Mouse (Mus musculus): ENCODE results near the gene Ccl8. TPM values are rescaled to one million over a fixed set of nuclear protein-coding genes. Genes with fewer than 3 reads are reported as not detected.

The Ccl8 gene
- total and polyA plus RNA-seq, 3 experiments: not detected

DNA sequence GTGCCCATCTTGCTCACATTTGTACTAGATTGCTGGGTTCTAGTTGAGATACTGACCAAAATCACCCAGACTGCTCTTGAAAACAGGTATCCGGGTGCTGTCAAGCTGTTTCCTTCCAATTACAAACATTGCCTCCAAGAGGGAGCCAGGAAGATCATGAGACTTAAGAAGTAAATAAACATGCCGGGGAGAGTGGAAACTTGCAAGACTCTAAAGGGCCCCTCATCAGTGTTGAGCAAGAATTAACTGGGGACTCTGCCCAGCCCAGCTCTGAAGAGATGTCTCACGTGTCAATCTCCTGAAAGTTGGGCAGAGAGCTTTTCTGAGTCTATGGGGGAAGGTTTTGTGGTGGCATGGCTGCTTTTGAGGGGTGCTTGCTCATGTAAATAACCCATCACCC lies 38.0 kb upstream of the Ccl8 start:
- Histone ChIP-seq H3K9me3 (replicated peaks) (peaks cover 34% of the 10 kb centered on the region), H3K36me3 (replicated peaks) (no peaks in the 10 kb centered on the region), H3K27me3 (ENCODE audit: insufficient read depth, low read length) (no peaks in the 10 kb centered on the region), H3K4me1 (ENCODE audit: insufficient read depth, low read depth, low read length) (no peaks in the 10 kb centered on the region), H3K4me3 (ENCODE audit: low read depth, low read length) (no peak overlapping the region)
- ATAC-seq (ENCODE audit: extremely low read depth, insufficient number of reproducible peaks, low FRiP score, poor library complexity, severe bottlenecking) (no peak), DNase-seq (ENCODE audit: low spot score) (no peak)
- TF ChIP-seq TAL1 (conservative IDR thresholded peaks at IDR 0.05; ENCODE audit: low read depth, low read length) (no peak), GATA1 (IDR thresholded peaks at IDR 0.05; ENCODE audit: borderline replicate concordance, low read length) (no peak), POLR2AphosphoS5 (IDR thresholded peaks at IDR 0.05; ENCODE audit: insufficient replicate concordance, low read depth, low read length) (no peak), CTCF (IDR thresholded peaks at IDR 0.05; ENCODE audit: low read depth, low read length) (no peak), GATA2 (IDR thresholded peaks at IDR 0.05; ENCODE audit: borderline replicate concordance, low read depth, low read length) (no peak)

DNA sequence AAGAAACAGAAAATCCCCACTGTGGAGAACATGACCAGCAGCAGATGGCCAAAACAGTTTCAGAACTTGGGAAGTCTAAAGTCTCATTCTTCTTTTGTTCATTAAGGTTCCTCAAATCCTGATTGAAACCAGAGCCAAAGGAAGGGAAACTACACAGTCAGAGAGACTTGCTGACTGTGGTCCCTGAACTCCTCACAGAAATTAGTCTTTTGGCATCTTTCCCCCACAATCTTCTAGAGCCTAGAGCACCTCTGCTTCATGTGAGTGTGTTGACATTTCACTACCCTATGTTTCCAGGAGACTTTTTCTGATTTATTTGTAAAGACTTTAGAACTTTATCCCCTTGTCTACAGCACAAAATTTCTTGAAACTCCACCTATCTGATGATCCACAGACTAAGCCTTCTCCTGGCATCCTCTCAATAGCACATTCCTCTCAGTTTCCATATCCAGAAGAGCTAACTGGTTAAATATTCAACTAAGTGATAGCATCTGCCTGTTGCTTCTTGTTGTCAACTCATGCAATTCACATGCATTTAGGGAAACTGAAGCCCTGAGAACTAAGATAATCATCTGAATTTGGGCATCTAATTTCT lies 36.8 kb upstream of the Ccl8 start:
- DNase-seq (ENCODE audit: low spot score) (no peak), ATAC-seq (ENCODE audit: extremely low read depth, insufficient number of reproducible peaks, low FRiP score, poor library complexity, severe bottlenecking) (no peak)
- no peak for TF ChIP-seq GATA1 (IDR thresholded peaks at IDR 0.05; ENCODE audit: borderline replicate concordance, low read length)
- no peak for TF ChIP-seq GATA2 (IDR thresholded peaks at IDR 0.05; ENCODE audit: borderline replicate concordance, low read depth, low read length)
- TF ChIP-seq POLR2AphosphoS5 (IDR thresholded peaks at IDR 0.05; ENCODE audit: insufficient replicate concordance, low read depth, low read length): no peak
- TF ChIP-seq TAL1 (conservative IDR thresholded peaks at IDR 0.05; ENCODE audit: low read depth, low read length): no peak
- no peak for TF ChIP-seq CTCF (IDR thresholded peaks at IDR 0.05; ENCODE audit: low read depth, low read length)
- Histone ChIP-seq H3K9me3 (replicated peaks) (peaks cover 27% of the 10 kb centered on the region), H3K36me3 (replicated peaks) (no peaks in the 10 kb centered on the region), H3K4me3 (ENCODE audit: low read depth, low read length) (no peak overlapping the region), H3K27me3 (ENCODE audit: insufficient read depth, low read length) (no peaks in the 10 kb centered on the region), H3K4me1 (ENCODE audit: insufficient read depth, low read depth, low read length) (no peaks in the 10 kb centered on the region)

- H3K4me1 ChIP-seq (ENCODE audit: insufficient read depth, low read depth, low read length): no peaks in the 10 kb centered on the region
- TF ChIP-seq GATA2 (IDR thresholded peaks at IDR 0.05; ENCODE audit: borderline replicate concordance, low read depth, low read length) (no peak), TAL1 (conservative IDR thresholded peaks at IDR 0.05; ENCODE audit: low read depth, low read length) (no peak), POLR2AphosphoS5 (IDR thresholded peaks at IDR 0.05; ENCODE audit: insufficient replicate concordance, low read depth, low read length) (no peak), GATA1 (IDR thresholded peaks at IDR 0.05; ENCODE audit: borderline replicate concordance, low read length) (no peak), CTCF (IDR thresholded peaks at IDR 0.05; ENCODE audit: low read depth, low read length) (no peak)
- H3K27me3 ChIP-seq (ENCODE audit: insufficient read depth, low read length): no peaks in the 10 kb centered on the region
- no peak for DNase-seq (ENCODE audit: low spot score)
- ATAC-seq (ENCODE audit: extremely low read depth, insufficient number of reproducible peaks, low FRiP score, poor library complexity, severe bottlenecking): no peak
- no peaks in the 10 kb centered on the region for H3K36me3 ChIP-seq (replicated peaks)
- H3K9me3 ChIP-seq (replicated peaks): peaks cover 19% of the 10 kb centered on the region
- H3K4me3 ChIP-seq (ENCODE audit: low read depth, low read length): no peak overlapping the region
Observed at GRCm38 (mm10) chr11:82080865-82081264, 34.1 kb upstream of the Ccl8 start.

- ATAC-seq (ENCODE audit: extremely low read depth, insufficient number of reproducible peaks, low FRiP score, poor library complexity, severe bottlenecking) (no peak), DNase-seq (ENCODE audit: low spot score) (no peak)
- H3K4me3 ChIP-seq (ENCODE audit: low read depth, low read length): no peak overlapping the region
- no peaks in the 10 kb centered on the region for H3K4me1 ChIP-seq (ENCODE audit: insufficient read depth, low read depth, low read length)
- peaks cover 16% of the 10 kb centered on the region for H3K9me3 ChIP-seq (replicated peaks)
- no peak for TF ChIP-seq GATA1 (IDR thresholded peaks at IDR 0.05; ENCODE audit: borderline replicate concordance, low read length)
- TF ChIP-seq POLR2AphosphoS5 (IDR thresholded peaks at IDR 0.05; ENCODE audit: insufficient replicate concordance, low read depth, low read length): no peak
- TF ChIP-seq CTCF (IDR thresholded peaks at IDR 0.05; ENCODE audit: low read depth, low read length): no peak
- TF ChIP-seq GATA2 (IDR thresholded peaks at IDR 0.05; ENCODE audit: borderline replicate concordance, low read depth, low read length): no peak
- TF ChIP-seq TAL1 (conservative IDR thresholded peaks at IDR 0.05; ENCODE audit: low read depth, low read length): no peak
- H3K36me3 ChIP-seq (replicated peaks): no peaks in the 10 kb centered on the region
- no peaks in the 10 kb centered on the region for H3K27me3 ChIP-seq (ENCODE audit: insufficient read depth, low read length)
Observed at GRCm38 (mm10) chr11:82084360-82084759, 30.6 kb upstream of the Ccl8 start.

DNA sequence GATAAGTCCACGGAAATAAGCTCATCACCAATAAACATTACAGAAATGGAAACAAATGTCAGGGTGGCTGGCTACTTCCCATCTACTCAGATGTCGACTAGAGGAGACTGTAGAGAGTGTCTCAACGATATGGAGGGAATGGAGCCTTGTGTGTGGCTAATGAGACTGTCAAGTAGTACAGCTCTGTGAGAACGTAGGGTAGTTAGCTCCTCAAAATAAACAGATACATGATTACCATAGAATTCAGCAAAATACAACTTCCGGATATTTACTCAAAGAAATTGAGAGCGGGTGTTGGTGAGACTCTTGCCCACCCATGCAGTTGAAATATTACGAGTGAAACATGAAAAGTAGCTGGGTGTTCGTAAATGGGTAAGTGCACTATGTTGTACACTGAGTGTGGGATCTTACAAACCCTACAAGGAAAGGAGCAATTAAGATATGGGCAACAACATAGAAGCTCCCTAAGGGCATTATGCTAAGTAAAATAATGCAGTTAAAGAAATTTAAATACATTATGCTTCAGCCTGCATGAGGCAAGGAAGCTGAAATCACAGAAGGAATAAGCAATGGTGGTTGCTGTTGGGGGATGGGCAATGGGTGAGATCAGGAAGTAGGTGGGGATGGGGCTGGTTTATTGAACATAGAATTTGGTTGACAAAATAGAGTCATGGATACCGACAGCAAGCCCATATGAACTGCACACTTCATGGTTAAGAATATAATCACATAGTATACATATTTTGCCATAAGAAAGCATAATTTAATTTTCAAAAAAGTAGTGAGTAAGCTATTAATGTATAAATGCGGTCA lies 15.3 kb upstream of the Ccl8 start:
- no peak for DNase-seq (ENCODE audit: low spot score)
- Histone ChIP-seq H3K36me3 (replicated peaks) (no peaks in the 10 kb centered on the region), H3K9me3 (replicated peaks) (peaks cover 20% of the 10 kb centered on the region), H3K4me3 (ENCODE audit: low read depth, low read length) (no peak overlapping the region), H3K4me1 (ENCODE audit: insufficient read depth, low read depth, low read length) (no peaks in the 10 kb centered on the region), H3K27me3 (ENCODE audit: insufficient read depth, low read length) (no peaks in the 10 kb centered on the region)
- ATAC-seq (ENCODE audit: extremely low read depth, insufficient number of reproducible peaks, low FRiP score, poor library complexity, severe bottlenecking): no peak
- no peak for TF ChIP-seq CTCF (IDR thresholded peaks at IDR 0.05; ENCODE audit: low read depth, low read length)
- no peak for TF ChIP-seq GATA1 (IDR thresholded peaks at IDR 0.05; ENCODE audit: borderline replicate concordance, low read length)
- no peak for TF ChIP-seq POLR2AphosphoS5 (IDR thresholded peaks at IDR 0.05; ENCODE audit: insufficient replicate concordance, low read depth, low read length)
- TF ChIP-seq TAL1 (conservative IDR thresholded peaks at IDR 0.05; ENCODE audit: low read depth, low read length): no peak
- no peak for TF ChIP-seq GATA2 (IDR thresholded peaks at IDR 0.05; ENCODE audit: borderline replicate concordance, low read depth, low read length)

DNA sequence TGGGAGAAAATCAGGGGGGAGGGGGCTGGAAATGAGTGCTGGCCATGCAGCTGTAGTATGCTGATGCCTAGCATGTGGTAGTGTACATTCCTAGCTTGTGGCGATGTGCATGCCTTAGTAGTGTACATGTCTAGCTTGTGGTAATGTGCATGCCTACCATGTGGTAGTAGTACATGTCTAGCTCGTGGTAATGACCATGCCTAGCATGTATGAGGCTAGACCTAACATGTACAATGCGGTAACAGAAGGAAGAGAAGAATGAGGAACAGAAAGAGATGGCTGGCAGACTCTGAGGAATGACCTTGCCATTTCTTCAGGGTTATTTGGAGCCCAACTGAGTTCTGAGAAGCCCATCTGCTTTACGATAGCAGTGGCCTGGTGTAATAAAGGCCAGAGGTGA lies 13.9 kb upstream of the Ccl8 start:
- TF ChIP-seq TAL1 (conservative IDR thresholded peaks at IDR 0.05; ENCODE audit: low read depth, low read length): no peak
- no peak for TF ChIP-seq GATA2 (IDR thresholded peaks at IDR 0.05; ENCODE audit: borderline replicate concordance, low read depth, low read length)
- no peak for TF ChIP-seq CTCF (IDR thresholded peaks at IDR 0.05; ENCODE audit: low read depth, low read length)
- TF ChIP-seq POLR2AphosphoS5 (IDR thresholded peaks at IDR 0.05; ENCODE audit: insufficient replicate concordance, low read depth, low read length): no peak
- no peak for TF ChIP-seq GATA1 (IDR thresholded peaks at IDR 0.05; ENCODE audit: borderline replicate concordance, low read length)
- ATAC-seq (ENCODE audit: extremely low read depth, insufficient number of reproducible peaks, low FRiP score, poor library complexity, severe bottlenecking): no peak
- no peak overlapping the region for H3K4me3 ChIP-seq (ENCODE audit: low read depth, low read length)
- H3K36me3 ChIP-seq (replicated peaks): no peaks in the 10 kb centered on the region
- no peaks in the 10 kb centered on the region for H3K4me1 ChIP-seq (ENCODE audit: insufficient read depth, low read depth, low read length)
- no peaks in the 10 kb centered on the region for H3K27me3 ChIP-seq (ENCODE audit: insufficient read depth, low read length)
- DNase-seq (ENCODE audit: low spot score): no peak
- H3K9me3 ChIP-seq (replicated peaks): peaks cover 18% of the 10 kb centered on the region

Measured in G1E (cell line).